Mouse (Mus musculus): ENCODE data around the gene Rp9.
A peak's percentile ranks its signal among the peaks of the same experiment; 100 is the strongest.

Gene Rp9

GRCm38 (mm10) chr9:22469643-22470042, at the start of gene Rp9:
Rp9 (minus strand) TSS chr9:22469743.
- DNase-seq (ENCODE audit: low spot score in 2 of 2), result no peak

GRCm38 (mm10) chr9:22518394-22519041, 49.0 kb upstream of the Rp9 start:
- DNase-seq (ENCODE audit: low spot score in 2 of 2), result no peak

- DNase-seq (ENCODE audit: low spot score in 2 of 2), result no peak
These were observed 45.5 kb upstream of the Rp9 start for GRCm38 (mm10) chr9:22515076-22515475.

- DNase-seq (ENCODE audit: low spot score in 2 of 2), result no peak
These were observed 36.0 kb upstream of the Rp9 start for GRCm38 (mm10) chr9:22505574-22505973.

- DNase-seq (ENCODE audit: low spot score in 2 of 2), result no peak
These were observed 34.0 kb upstream of the Rp9 start for GRCm38 (mm10) chr9:22503581-22503980.

- DNase-seq (ENCODE audit: low spot score in 2 of 2), result no peak
These were observed 33.4 kb upstream of the Rp9 start for GRCm38 (mm10) chr9:22502972-22503371.

- DNase-seq (ENCODE audit: low spot score in 2 of 2), result no peak
These were observed 27.7 kb upstream of the Rp9 start for GRCm38 (mm10) chr9:22497021-22497767.

GRCm38 (mm10) chr9:22495133-22495532, 25.6 kb upstream of the Rp9 start:
- no peak for DNase-seq (ENCODE audit: low spot score in 2 of 2)

- no peak for DNase-seq (ENCODE audit: low spot score in 2 of 2)
These were observed 24.8 kb upstream of the Rp9 start for GRCm38 (mm10) chr9:22494203-22494807.

GRCm38 (mm10) chr9:22488963-22489362, 19.4 kb upstream of the Rp9 start:
- no peak for DNase-seq (ENCODE audit: low spot score in 2 of 2)

- DNase-seq (ENCODE audit: low spot score in 2 of 2), result no peak
These were observed 16.7 kb upstream of the Rp9 start for GRCm38 (mm10) chr9:22486211-22486610.

GRCm38 (mm10) chr9:22484562-22485308, 15.2 kb upstream of the Rp9 start:
- no peak for DNase-seq (ENCODE audit: low spot score in 2 of 2)

- DNase-seq (ENCODE audit: low spot score in 2 of 2), result no peak
These were observed 14.5 kb upstream of the Rp9 start for GRCm38 (mm10) chr9:22483866-22484561.

GRCm38 (mm10) chr9:22478946-22479345, 9.4 kb upstream of the Rp9 start:
- no peak for DNase-seq (ENCODE audit: low spot score in 2 of 2)

GRCm38 (mm10) chr9:22476265-22476664, 6.7 kb upstream of the Rp9 start:
- no peak for DNase-seq (ENCODE audit: low spot score in 2 of 2)

GRCm38 (mm10) chr9:22475424-22475868, 5.9 kb upstream of the Rp9 start, which contains the start of gene Bbs9:
Bbs9 (plus strand) TSS chr9:22475715.
- DNase-seq (ENCODE audit: low spot score in 2 of 2), result peak; percentile 81 to 87

- no peak for DNase-seq (ENCODE audit: low spot score in 2 of 2)
These were observed 664 bp downstream of the Rp9 start for GRCm38 (mm10) chr9:22468899-22469259.

- DNase-seq (ENCODE audit: low spot score in 2 of 2), result peak; percentile 38 to 53
These were observed 1.2 kb downstream of the Rp9 start for GRCm38 (mm10) chr9:22468170-22468898.

GRCm38 (mm10) chr9:22467371-22468169, 2.0 kb downstream of the Rp9 start:
- peak; percentile 18 to 30 for DNase-seq (ENCODE audit: low spot score in 2 of 2)

- DNase-seq (ENCODE audit: low spot score in 2 of 2), result no peak
These were observed 3.3 kb downstream of the Rp9 start for GRCm38 (mm10) chr9:22466212-22466611.
